Mouse (Mus musculus) heart, embryonic 12.5 days (tissue): ENCODE measurements around the gene Mapk3. TPM values are rescaled to one million over a fixed set of nuclear protein-coding genes. Genes with fewer than 3 reads are reported as not detected.

ENCODE experiments used
- ATAC-seq: fragments of 200-750 bp; cut with Nextera tagmentation; 2 replicates; pipeline ENCODE4 v1.8.0; 2017; ENCODE audit warnings: moderate TSS enrichment, moderate library complexity; ENCODE audit not compliant: insufficient number of reproducible peaks, low FRiP score
- H3K27ac ChIP-seq: fragments of 300-500 bp; sonication (generic); 2 replicates; pipeline ENCODE4 v1.5.1; 2016; ENCODE audit warnings: mild to moderate bottlenecking, moderate library complexity; ENCODE audit not compliant: poor library complexity, severe bottlenecking
- H3K27me3 ChIP-seq: fragments of 300-500 bp; sonication (generic); replicated peaks from 2 replicates; pipeline ENCODE4 v1.6.1; 2016; ENCODE audit warnings: mild to moderate bottlenecking, moderate library complexity
- H3K36me3 ChIP-seq: fragments of 300-500 bp; sonication (generic); 2 replicates; pipeline ENCODE4 v1.6.1; 2016; ENCODE audit warnings: mild to moderate bottlenecking, moderate library complexity
- H3K4me1 ChIP-seq: fragments of 300-500 bp; sonication (generic); replicated peaks from 2 replicates; pipeline ENCODE4 v1.6.1; 2016; ENCODE audit warnings: mild to moderate bottlenecking
- H3K4me2 ChIP-seq: fragments of 300-500 bp; sonication (generic); 2 replicates; pipeline ENCODE4 v1.6.1; 2016; ENCODE audit warnings: mild to moderate bottlenecking, moderate library complexity
- H3K4me3 ChIP-seq: fragments of 300-500 bp; sonication (generic); 2 replicates; pipeline ENCODE4 v1.5.1; 2016; ENCODE audit warnings: mild to moderate bottlenecking
- H3K9ac ChIP-seq: fragments of 300-500 bp; sonication (generic); 2 replicates; pipeline ENCODE4 v1.6.1; 2016; ENCODE audit warnings: mild to moderate bottlenecking, moderate library complexity
- H3K9me3 ChIP-seq: fragments of 300-500 bp; sonication (generic); replicated peaks from 2 replicates; pipeline ENCODE4 v1.6.1; 2016; ENCODE audit warnings: mild to moderate bottlenecking, moderate library complexity
- WGBS: fragments of 180-500 bp; shearing (Covaris S2); methylation state at CpG from one replicate; pipeline ENCODE4 v1.1.7; 2016; 5-methylcytosine and 5-hydroxymethylcytosine counted together
- polyA plus RNA-seq: library from polyadenylated mRNA; unstranded; fragments of >200 nt; fragmentation: Nextera tagmentation; extraction: Ambion mirVana; gene quantifications from 2 replicates; pipeline ENCODE4 v1.2.1, GENCODE M21; 2016

Gene Mapk3
- polyA plus RNA-seq, 1 experiment from 2014 or later = 57.8 TPM

DNA sequence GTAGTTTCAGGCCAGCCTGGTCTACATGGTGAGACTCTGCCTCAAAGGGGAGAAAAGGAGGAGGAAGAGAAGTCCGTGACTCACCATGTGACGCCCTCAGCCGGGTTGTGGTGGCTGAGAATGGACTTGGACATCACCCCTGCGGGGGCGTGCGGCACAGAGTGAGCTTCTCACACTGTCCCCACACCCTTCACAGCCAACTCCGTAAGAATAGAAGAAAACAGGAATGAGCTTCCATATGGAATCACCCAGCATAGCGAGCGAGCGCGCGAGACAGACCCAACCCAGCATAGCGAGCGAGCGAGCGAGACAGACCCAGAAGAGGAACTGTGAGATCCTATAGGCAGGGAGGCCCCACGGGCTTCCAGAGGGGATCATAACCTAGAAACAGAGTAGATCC is 19.9 kb upstream of the Mapk3 start:
- WGBS = 82% methylated on average over 17 of the region's 17 CpGs

GRCm38 (mm10) chr7:126740132-126740735 is 19.2 kb upstream of the Mapk3 start:
- Histone ChIP-seq H3K4me2 (no peak overlapping the region), H3K27ac (no peak overlapping the region), H3K4me1 (no peaks in the 10 kb centered on the region), H3K27me3 (no peaks in the 10 kb centered on the region), H3K4me3 (no peak overlapping the region), H3K9me3 (no peaks in the 10 kb centered on the region), H3K9ac (no peak overlapping the region), H3K36me3 (no peaks in the 10 kb centered on the region)
- ATAC-seq = no peak; the same call in 1 of the 2 replicates
- 76% methylated on average over 13 of the region's 13 CpGs for WGBS

More for the DNA sequence above, 19.9 kb upstream of the Mapk3 start:
- Histone ChIP-seq H3K27ac (no peak overlapping the region), H3K27me3 (no peaks in the 10 kb centered on the region), H3K4me2 (no peak overlapping the region), H3K4me1 (no peaks in the 10 kb centered on the region), H3K36me3 (no peaks in the 10 kb centered on the region), H3K4me3 (no peak overlapping the region), H3K9me3 (no peaks in the 10 kb centered on the region), H3K9ac (no peak overlapping the region)
- no peak for ATAC-seq

DNA sequence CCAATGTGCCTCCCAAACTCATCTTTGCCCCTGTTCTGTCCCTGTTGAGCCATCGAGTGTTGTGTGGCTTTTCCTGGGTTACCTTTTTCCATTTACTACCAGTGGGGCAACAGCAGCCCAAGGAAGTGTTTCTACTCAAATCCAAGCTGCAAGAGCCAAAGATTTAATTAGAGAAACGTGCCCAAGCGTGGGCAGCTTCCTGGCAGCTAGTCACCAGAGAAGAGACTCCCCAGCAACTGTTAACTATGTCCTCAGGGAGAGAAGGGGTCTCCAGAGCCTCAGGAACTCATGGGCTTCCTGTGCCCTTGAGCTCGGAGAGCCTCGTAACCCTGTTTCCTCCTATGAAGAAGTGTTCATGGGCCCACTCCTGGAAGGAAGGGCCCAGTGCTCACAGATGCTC is 18.4 kb upstream of the Mapk3 start:
- no peaks in the 10 kb centered on the region for H3K4me1 ChIP-seq
- H3K9me3 ChIP-seq = no peaks in the 10 kb centered on the region
- no peak overlapping the region for H3K4me2 ChIP-seq
- H3K36me3 ChIP-seq = no peaks in the 10 kb centered on the region
- no peak overlapping the region for H3K4me3 ChIP-seq
- no peak overlapping the region for H3K9ac ChIP-seq
- no peak for ATAC-seq
- no peaks in the 10 kb centered on the region for H3K27me3 ChIP-seq
- H3K27ac ChIP-seq = no peak overlapping the region
- 76% methylated on average over 5 of the region's 5 CpGs for WGBS

DNA sequence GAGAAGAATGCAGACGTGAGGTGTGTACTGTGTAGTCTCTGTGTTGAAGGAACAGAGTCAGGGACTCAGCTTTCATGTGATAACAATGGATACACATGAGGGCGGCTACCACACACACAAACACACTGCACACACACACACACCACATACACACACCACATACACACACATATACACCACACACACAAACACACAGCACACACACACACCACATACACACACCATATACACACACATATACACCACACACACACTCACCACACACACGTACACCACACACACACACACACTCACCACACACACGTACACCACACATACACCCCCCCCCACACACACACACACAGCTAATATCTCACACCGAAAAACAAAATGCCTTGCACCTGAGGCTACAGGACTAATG is 17.9 kb upstream of the Mapk3 start:
- Histone ChIP-seq H3K27me3 (no peaks in the 10 kb centered on the region), H3K27ac (no peak overlapping the region), H3K4me1 (no peaks in the 10 kb centered on the region), H3K4me3 (no peak overlapping the region), H3K4me2 (no peak overlapping the region), H3K9me3 (no peaks in the 10 kb centered on the region), H3K36me3 (no peaks in the 10 kb centered on the region), H3K9ac (no peak overlapping the region)
- 78% methylated on average over 5 of the region's 5 CpGs for WGBS
- ATAC-seq = no peak

DNA sequence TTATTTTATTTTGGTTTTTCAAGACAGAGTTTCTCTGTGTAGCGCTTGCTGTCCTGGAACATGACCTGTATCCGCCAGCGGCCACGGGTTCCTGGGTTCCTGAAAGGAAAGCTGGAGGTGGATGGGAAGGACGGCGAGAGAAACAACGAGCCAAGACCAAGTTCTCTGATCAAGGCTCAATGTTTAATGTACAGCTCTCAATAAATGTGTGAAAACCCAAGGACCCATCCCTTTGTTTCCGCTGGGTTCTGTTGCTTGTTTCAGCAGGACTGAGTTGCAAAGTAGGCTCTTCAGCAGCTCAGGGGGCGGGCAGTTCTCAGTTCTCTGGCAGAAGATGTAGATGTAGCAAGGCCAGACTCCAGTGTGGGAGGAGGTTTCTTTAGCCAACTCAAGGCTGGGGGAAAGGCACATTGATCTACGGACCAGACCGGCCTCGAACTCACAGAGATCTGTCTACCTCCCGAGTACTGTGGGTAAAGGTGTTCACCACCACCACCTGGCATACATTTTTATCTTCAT is 17.4 kb upstream of the Mapk3 start:
- Histone ChIP-seq H3K9ac (no peak overlapping the region), H3K4me2 (no peak overlapping the region), H3K4me3 (no peak overlapping the region), H3K27ac (no peak overlapping the region), H3K36me3 (no peaks in the 10 kb centered on the region), H3K27me3 (no peaks in the 10 kb centered on the region), H3K9me3 (no peaks in the 10 kb centered on the region), H3K4me1 (no peaks in the 10 kb centered on the region)
- WGBS = 86% methylated on average over 13 of the region's 13 CpGs
- no peak for ATAC-seq

GRCm38 (mm10) chr7:126746066-126746465 is 13.3 kb upstream of the Mapk3 start:
- Histone ChIP-seq H3K36me3 (no peaks in the 10 kb centered on the region), H3K27me3 (no peaks in the 10 kb centered on the region), H3K9ac (no peak overlapping the region), H3K4me2 (no peak overlapping the region), H3K4me1 (no peaks in the 10 kb centered on the region), H3K9me3 (no peaks in the 10 kb centered on the region), H3K4me3 (no peak overlapping the region), H3K27ac (no peak overlapping the region)
- ATAC-seq = no peak
- WGBS = 70% methylated on average over 12 of the region's 12 CpGs

DNA sequence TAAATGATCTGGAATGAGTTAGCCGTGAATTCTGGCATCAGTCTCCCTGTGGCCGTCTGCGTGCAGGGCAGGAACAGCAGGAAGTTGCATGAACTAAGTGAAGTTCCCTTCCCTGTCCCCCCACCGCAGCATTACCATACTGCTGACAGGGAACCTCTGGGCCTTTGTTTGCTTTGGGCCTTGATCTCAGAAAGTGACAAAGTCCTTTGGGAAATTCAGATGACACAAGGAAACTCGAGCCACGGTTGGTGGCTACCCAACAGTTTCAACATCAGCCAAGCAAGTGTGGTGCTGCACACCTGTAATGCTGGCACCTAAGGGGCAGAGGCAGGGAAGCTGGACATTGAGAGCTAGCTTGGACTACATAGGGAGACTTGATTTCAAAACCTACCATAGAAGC is 12.6 kb upstream of the Mapk3 start:
- 29% methylated on average over 6 of the region's 6 CpGs for WGBS

DNA sequence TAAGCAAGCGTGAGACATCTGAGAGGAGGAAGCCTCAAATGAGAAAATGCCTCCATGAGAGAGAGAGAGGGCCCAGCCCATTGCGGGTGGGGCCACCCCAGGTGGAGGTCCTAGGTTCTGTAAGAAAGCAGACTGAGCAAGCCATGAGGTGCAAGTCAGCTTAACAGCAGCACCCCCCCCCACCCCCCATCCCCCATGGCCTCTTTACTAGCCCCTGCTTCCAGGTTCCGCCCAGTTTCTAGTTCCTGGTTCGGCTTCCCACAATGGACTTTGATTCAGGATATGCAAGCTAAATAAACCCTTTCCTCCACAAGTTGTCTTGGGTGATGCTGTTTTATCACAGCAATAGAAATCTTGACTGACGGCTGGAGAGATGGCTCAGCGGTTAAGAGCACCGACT is 10.6 kb upstream of the Mapk3 start:
- Histone ChIP-seq H3K4me1 (no peaks in the 10 kb centered on the region), H3K9ac (no peak overlapping the region), H3K27ac (no peak overlapping the region)

More for the DNA sequence above, 12.6 kb upstream of the Mapk3 start:
- H3K4me3 ChIP-seq = no peak overlapping the region
- H3K36me3 ChIP-seq = no peaks in the 10 kb centered on the region
- no peak overlapping the region for H3K9ac ChIP-seq
- no peak overlapping the region for H3K4me2 ChIP-seq
- H3K4me1 ChIP-seq = no peaks in the 10 kb centered on the region
- H3K27me3 ChIP-seq = no peaks in the 10 kb centered on the region
- no peaks in the 10 kb centered on the region for H3K9me3 ChIP-seq
- no peak for ATAC-seq
- H3K27ac ChIP-seq = no peak overlapping the region

DNA sequence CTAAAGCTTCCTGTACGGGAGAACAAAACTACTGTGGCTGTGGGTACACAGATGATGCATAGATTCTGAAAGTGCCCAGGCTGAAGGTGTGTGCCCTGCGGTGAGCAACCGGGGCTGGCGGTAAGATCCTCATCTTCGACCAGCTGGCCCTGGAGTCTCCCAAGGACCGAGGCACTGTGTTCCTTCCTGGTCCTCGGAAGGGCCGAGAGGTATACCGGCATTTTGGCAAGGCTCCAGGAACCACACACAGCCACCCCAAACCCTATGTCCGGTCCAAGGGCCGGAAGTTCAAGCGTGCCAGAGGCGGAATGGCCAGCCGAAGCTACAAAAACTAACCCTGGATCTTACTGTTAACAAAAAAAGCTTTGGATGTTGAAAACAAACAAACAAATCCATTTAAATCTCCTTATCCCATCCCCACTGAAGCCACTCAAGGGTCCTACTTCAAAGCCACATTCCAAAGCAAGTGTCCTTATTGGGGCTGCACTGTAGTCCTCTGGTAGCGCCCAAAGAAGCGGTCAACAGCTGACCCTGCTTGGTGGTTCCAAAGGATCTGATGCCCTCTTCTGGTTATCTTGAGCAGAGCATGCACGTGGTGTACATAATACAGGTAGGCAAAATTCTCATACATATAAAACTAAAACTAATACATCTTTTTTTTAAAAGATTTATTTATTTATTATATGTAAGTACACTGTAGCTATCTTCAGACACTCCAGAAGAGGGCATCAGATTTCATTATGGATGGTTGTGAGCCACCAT is 9.6 kb upstream of the Mapk3 start:
- Histone ChIP-seq H3K4me3 (no peak overlapping the region), H3K36me3 (no peaks in the 10 kb centered on the region), H3K4me2 (no peak overlapping the region), H3K9me3 (no peaks in the 10 kb centered on the region), H3K27ac (no peak overlapping the region), H3K9ac (no peak overlapping the region), H3K27me3 (no peaks in the 10 kb centered on the region), H3K4me1 (no peaks in the 10 kb centered on the region)
- 89% methylated on average over 17 of the region's 17 CpGs for WGBS
- no peak for ATAC-seq

More for the DNA sequence above, 10.6 kb upstream of the Mapk3 start:
- no peaks in the 10 kb centered on the region for H3K9me3 ChIP-seq
- WGBS = 62% methylated on average over 7 of the region's 7 CpGs
- H3K4me2 ChIP-seq = no peak overlapping the region
- no peak for ATAC-seq
- no peaks in the 10 kb centered on the region for H3K27me3 ChIP-seq
- H3K36me3 ChIP-seq = no peaks in the 10 kb centered on the region
- H3K4me3 ChIP-seq = no peak overlapping the region

DNA sequence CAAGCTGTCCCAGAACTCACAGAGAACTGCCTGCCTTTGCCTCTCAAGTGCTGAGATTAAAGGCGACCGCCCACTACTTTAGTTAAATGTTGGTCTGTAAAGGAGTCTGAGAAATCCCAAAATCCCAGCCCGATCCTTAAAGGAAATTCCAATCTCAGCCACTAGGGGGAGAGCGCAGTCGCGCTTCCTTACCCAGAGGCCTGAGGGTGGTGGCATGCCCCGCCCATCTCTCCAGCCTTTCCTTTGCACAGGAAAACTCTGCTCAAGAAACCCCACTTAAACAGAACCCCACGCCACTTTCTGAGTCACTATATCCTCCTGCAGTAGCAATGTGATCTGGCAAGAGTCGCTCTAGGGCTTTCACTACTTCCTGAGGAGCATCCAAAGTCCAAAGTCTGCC is 4.5 kb upstream of the Mapk3 start:
- no peaks in the 10 kb centered on the region for H3K9me3 ChIP-seq
- peaks cover 4% of the 10 kb centered on the region; the same call in 1 of the 2 replicates for H3K4me1 ChIP-seq
- peak; percentile 72 for ATAC-seq
- peak overlapping the region; percentile 47 for H3K4me2 ChIP-seq
- peak overlapping the region; percentile 39; the same call in 1 of the 2 replicates for H3K9ac ChIP-seq
- H3K4me3 ChIP-seq = no peak overlapping the region
- H3K27ac ChIP-seq = no peak overlapping the region
- H3K36me3 ChIP-seq = no peaks in the 10 kb centered on the region
- WGBS = 2% methylated on average over 9 of the region's 9 CpGs
- no peaks in the 10 kb centered on the region for H3K27me3 ChIP-seq

DNA sequence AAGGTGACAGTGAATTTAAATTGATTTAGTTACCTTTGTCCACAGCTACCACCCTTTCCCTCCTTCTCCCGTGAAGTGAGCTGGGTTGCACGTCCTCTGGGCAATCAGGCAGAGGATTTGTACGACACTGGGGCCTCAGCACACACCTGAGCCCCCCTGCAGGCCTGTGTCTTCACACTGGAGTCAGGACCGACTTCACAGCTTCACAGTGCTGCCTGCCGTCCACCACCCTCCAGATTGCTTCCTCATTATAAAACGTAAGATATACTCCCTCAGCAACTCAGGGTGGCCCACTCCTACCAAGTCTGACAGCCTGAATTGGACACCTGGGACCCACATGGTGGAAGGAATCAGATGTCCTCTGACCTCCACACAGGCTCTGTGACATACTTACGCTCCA is 862 bp upstream of the Mapk3 start:
- peaks cover 37% of the 10 kb centered on the region for H3K4me1 ChIP-seq
- WGBS = 73% methylated on average over 7 of the region's 7 CpGs
- H3K9ac ChIP-seq = no peak overlapping the region
- H3K27me3 ChIP-seq = no peaks in the 10 kb centered on the region
- no peaks in the 10 kb centered on the region for H3K9me3 ChIP-seq
- H3K36me3 ChIP-seq = peaks cover 13% of the 10 kb centered on the region
- no peak overlapping the region for H3K4me3 ChIP-seq
- ATAC-seq = no peak
- H3K4me2 ChIP-seq = no peak overlapping the region
- H3K27ac ChIP-seq = no peak overlapping the region
